Mouse (Mus musculus) forebrain, embryonic 13.5 days (tissue): ENCODE measurements around the gene Pde10a. TPM values are rescaled to one million over a fixed set of nuclear protein-coding genes. Genes with fewer than 3 reads are reported as not detected.
A peak's percentile ranks its signal among the peaks of the same experiment; 100 is the strongest.

ENCODE experiments used
- ATAC-seq: fragments of 200-750 bp; cut with Nextera tagmentation; 2 replicates; pipeline ENCODE4 v1.8.0; 2017
- H3K27ac ChIP-seq: fragments of 300-500 bp; sonication (generic); 2 replicates; pipeline ENCODE4 v1.5.1; 2015; ENCODE audit warnings: inconsistent platforms, mild to moderate bottlenecking, moderate library complexity
- H3K27me3 ChIP-seq: fragments of 300-500 bp; sonication (generic); 2 replicates; pipeline ENCODE4 v1.6.1; 2015; ENCODE audit warnings: mild to moderate bottlenecking, inconsistent platforms
- H3K36me3 ChIP-seq: fragments of 300-500 bp; sonication (generic); 2 replicates; pipeline ENCODE4 v1.6.1; 2015; ENCODE audit warnings: mild to moderate bottlenecking, inconsistent platforms; ENCODE audit not compliant: poor library complexity, severe bottlenecking
- H3K4me1 ChIP-seq: fragments of 300-500 bp; sonication (generic); 2 replicates; pipeline ENCODE4 v1.6.1; 2015; ENCODE audit warnings: inconsistent platforms
- H3K4me2 ChIP-seq: fragments of 300-500 bp; sonication (generic); 2 replicates; pipeline ENCODE4 v1.6.1; 2015; ENCODE audit warnings: inconsistent platforms, mild to moderate bottlenecking, moderate library complexity
- H3K4me3 ChIP-seq: fragments of 300-500 bp; sonication (generic); 2 replicates; pipeline ENCODE4 v1.5.1; 2015; ENCODE audit warnings: mild to moderate bottlenecking, inconsistent platforms
- H3K9ac ChIP-seq: fragments of 300-500 bp; sonication (generic); 2 replicates; pipeline ENCODE4 v1.6.1; 2015; ENCODE audit warnings: mild to moderate bottlenecking, inconsistent platforms
- H3K9me3 ChIP-seq: fragments of 300-500 bp; sonication (generic); replicated peaks from 2 replicates; pipeline ENCODE4 v1.6.1; 2016; ENCODE audit warnings: inconsistent platforms
- WGBS: fragments of 180-500 bp; shearing (Covaris S2); methylation state at CpG from one replicate; pipeline ENCODE4 v1.1.7; 2015; 5-methylcytosine and 5-hydroxymethylcytosine counted together
- polyA plus RNA-seq: library from polyadenylated mRNA; unstranded; fragments of >200 nt; fragmentation: Nextera tagmentation; extraction: Ambion mirVana; gene quantifications from 2 replicates; pipeline ENCODE4 v1.2.1, GENCODE M21; 2015

Gene Pde10a
- polyA plus RNA-seq, 1 experiment from 2014 or later, result 13.4 TPM

DNA sequence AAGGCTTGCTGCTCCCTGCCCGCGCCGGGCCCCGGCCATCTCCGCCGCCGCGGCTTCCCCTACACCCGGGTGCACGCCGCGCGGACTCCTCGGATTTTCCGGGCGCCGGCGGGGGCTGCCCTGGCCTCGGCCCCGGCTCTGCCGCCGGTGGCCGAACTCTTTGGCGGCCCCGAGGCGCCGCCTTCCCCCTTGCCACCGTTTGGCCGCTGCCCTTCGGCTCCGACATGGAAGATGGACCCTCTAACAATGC lies 276.6 kb downstream of the Pde10a start:
- Histone ChIP-seq H3K27ac (peak overlapping the region; percentile 91), H3K4me1 (peaks cover 41% of the 10 kb centered on the region), H3K36me3 (no peaks in the 10 kb centered on the region), H3K9ac (peak overlapping the region; percentile 95), H3K4me2 (peak overlapping the region; percentile 91), H3K9me3 (no peaks in the 10 kb centered on the region), H3K27me3 (peaks cover 38% of the 10 kb centered on the region), H3K4me3 (peak overlapping the region; percentile 87)
- under 1% methylated on average over 23 of the region's 31 CpGs for WGBS
- ATAC-seq, result peak; percentile 3

DNA sequence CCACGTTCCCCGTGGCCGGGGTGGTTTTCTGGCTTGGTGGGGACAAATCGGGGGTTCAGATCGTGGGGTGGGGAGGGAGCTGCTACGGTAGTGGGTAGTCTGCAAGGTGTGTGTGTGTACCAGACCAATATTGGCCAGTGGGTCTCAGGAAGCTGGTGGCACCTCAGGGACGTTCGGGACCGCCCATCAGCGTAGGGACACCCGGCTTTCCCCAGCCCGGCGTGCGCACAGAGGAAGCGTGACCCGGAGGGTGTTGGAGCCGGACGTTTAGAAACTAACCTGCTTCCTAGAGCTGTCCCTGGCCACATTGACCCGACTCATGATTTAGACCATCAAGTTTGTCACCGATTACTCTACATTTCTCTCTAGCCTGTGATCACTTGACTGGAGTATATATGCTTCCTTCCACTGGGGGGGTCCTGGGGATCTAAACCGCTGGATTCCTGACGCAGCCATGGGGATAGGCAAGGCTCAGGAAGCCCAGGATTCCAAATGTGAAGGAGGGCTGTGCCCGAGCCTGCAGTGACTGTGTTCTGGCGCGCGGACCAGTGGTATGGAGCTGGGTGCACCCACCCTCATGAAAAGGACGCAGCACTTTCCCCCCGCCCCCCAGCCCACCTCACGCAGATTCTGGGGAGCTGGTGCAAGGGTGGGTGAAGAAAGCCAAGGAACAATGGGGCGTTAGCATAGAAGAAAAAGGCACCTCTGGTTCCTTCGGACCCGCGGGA lies 277.2 kb downstream of the Pde10a start:
- no peaks in the 10 kb centered on the region for H3K9me3 ChIP-seq
- peak overlapping the region; percentile 91 for H3K4me2 ChIP-seq
- H3K36me3 ChIP-seq, result no peaks in the 10 kb centered on the region
- ATAC-seq, result peak; percentile 20
- WGBS, result 0% methylated on average over 33 of the region's 33 CpGs
- peaks cover 36% of the 10 kb centered on the region for H3K27me3 ChIP-seq
- H3K27ac ChIP-seq, result peak overlapping the region; percentile 91
- peaks cover 45% of the 10 kb centered on the region for H3K4me1 ChIP-seq
- peak overlapping the region; percentile 95 for H3K9ac ChIP-seq
- H3K4me3 ChIP-seq, result peak overlapping the region; percentile 87

DNA sequence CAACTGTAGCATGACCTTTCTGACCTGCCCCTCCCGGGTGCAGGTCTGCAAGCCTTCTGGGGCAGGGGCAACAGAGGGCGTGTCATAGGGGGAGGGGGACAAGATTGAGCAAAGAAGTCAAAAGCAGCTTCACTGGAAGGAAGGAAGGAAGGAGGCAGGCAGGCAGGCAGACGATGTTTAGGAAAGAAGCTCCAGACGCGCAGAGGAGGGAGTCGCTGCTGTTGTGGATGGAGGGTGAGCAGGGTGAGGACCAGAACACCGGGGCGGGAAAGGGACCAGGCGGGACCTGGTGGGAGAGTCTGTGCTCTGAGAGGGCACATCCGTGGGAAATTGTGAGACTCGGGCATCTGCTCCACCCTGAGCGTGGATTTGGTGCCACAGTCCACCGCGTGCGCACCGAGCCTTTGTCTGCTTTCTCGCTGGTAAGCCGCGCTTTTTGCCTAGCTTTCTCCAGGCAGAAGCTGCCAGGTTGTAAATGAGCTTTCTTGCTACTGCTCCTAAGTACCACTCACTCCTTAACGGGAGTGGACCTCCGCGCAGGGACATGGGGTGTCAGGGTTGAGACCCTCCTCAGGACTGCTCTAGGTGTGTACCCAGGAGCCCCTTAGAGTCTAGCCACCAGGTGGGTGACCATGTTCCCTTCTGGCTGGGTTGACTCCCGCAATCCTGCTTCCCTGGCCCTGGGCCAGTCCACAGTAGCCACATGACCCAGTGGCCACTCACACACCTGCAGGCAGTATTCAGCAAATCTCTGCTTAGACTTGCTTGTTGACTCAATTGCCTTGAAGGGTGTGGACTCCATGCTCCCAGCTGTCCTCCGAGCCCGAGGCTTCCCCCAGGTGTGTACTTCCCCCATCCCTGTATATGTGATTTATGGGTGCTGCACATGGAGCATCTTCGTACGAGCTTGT lies 278.0 kb downstream of the Pde10a start:
- peaks cover 30% of the 10 kb centered on the region for H3K27me3 ChIP-seq
- H3K9me3 ChIP-seq, result no peaks in the 10 kb centered on the region
- H3K4me2 ChIP-seq, result peak overlapping the region; percentile 91
- H3K36me3 ChIP-seq, result no peaks in the 10 kb centered on the region
- H3K4me1 ChIP-seq, result peaks cover 45% of the 10 kb centered on the region
- WGBS, result 11% methylated on average over 27 of the region's 27 CpGs
- ATAC-seq, result no peak
- H3K27ac ChIP-seq, result peak overlapping the region; percentile 91
- H3K4me3 ChIP-seq, result peak overlapping the region; percentile 87
- peak overlapping the region; percentile 95 for H3K9ac ChIP-seq

DNA sequence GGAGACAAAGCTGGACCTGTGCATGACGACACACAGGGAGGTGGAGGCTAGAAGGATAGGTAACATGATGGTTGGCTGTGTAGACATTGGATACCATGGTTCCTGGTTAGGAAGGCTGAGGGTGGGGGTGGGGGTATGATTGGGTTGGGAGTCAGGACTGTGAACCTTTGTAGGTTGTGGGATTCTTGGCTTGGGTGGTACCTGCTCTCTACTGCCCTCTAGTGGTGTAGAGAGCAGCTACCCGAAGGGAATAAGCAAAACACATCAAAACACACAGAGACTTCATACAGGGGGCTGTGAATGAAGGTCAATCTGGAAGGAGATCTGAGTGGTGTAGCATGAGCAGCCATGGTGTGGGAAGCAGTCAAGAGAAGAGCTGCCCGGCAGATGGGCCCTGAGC lies 282.2 kb downstream of the Pde10a start:
- 46% methylated on average over 3 of the region's 3 CpGs for WGBS
- peak; percentile 3; the same call in 1 of the 2 replicates for ATAC-seq
- H3K9ac ChIP-seq, result no peak overlapping the region
- H3K27ac ChIP-seq, result no peak overlapping the region
- peaks cover 5% of the 10 kb centered on the region; the same call in 1 of the 2 replicates for H3K27me3 ChIP-seq
- H3K9me3 ChIP-seq, result no peaks in the 10 kb centered on the region
- H3K36me3 ChIP-seq, result no peaks in the 10 kb centered on the region
- no peak overlapping the region for H3K4me2 ChIP-seq
- peaks cover 64% of the 10 kb centered on the region for H3K4me1 ChIP-seq
- H3K4me3 ChIP-seq, result no peak overlapping the region

DNA sequence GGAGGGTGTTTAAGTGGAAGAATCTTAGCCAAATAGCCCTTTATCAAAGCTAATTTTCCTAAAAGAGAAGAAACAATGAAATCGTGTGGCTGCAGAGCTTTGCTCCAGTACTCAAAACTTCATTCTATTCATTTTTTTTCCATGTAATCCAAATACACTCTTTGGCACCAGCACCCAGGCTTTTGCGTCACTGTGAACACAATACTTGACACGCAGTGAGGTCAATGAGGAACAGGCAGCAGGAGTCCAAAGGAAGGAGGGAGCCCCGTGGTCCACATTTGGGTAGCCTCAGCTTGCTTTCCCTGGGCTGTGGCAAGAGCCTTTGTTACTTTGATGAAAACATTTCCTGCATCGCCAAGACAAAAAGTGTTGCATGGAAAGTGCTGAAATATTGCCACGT lies 284.6 kb downstream of the Pde10a start:
- H3K4me2 ChIP-seq, result no peak overlapping the region
- WGBS, result 39% methylated on average over 6 of the region's 6 CpGs
- no peak overlapping the region for H3K27ac ChIP-seq
- no peak overlapping the region for H3K4me3 ChIP-seq
- no peaks in the 10 kb centered on the region for H3K27me3 ChIP-seq
- H3K36me3 ChIP-seq, result no peaks in the 10 kb centered on the region
- H3K9me3 ChIP-seq, result no peaks in the 10 kb centered on the region
- ATAC-seq, result no peak
- no peak overlapping the region for H3K9ac ChIP-seq
- peaks cover 53% of the 10 kb centered on the region for H3K4me1 ChIP-seq

DNA sequence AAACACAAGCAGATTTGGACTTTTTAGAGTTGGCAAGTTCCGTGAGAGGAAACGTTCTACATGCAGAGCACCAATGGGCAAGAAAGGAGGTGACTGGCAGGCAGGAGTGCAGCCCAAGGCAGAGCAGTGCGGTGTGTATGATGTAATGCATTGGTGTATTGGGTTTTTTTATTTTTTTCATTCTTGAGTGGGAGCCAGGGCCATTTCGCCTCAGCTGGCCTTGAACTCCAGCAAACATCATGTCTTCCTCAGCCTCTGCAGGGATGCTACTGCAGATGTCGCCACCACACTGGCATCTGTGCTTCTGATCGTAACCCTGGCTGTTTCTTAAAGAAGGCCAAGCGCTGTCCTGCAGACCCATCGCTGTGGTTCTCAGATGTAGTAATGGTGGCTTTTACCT lies 285.0 kb downstream of the Pde10a start:
- H3K36me3 ChIP-seq, result no peaks in the 10 kb centered on the region
- WGBS, result 85% methylated on average over 8 of the region's 8 CpGs

DNA sequence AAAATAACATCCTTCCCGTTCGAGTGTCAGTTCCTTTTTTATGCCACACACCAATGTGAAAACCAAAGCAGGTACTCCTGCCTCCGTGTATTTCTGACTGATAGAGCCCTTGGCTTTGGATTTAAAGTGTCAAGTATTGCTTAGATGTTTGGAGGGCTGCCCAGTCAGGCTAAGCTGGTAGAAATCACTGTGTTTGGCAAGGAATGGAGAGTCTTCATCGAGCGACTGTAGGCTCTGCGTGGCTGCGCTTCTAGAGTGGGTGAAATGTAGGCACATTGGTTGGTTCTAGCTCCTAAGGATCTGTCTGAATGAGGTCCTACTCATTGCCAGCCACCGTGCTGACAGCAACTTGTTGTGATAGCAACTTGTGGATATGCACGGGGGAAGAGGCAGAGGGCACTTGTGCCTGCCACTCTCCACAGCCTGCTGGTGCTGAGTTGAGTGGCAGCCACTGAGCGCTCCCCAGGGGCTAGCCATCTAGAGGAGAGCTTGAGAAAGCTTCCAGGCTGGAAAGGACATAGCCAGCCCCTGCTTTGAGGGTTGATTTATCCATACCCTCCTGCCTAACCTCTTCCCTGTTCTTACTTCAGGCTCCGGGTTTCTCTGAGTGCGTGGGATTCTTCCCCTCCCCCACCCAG lies 287.2 kb downstream of the Pde10a start:
- Histone ChIP-seq H3K9ac (no peak overlapping the region), H3K4me2 (no peak overlapping the region), H3K36me3 (no peaks in the 10 kb centered on the region), H3K27ac (no peak overlapping the region), H3K9me3 (no peaks in the 10 kb centered on the region), H3K4me3 (no peak overlapping the region), H3K4me1 (peaks cover 40% of the 10 kb centered on the region), H3K27me3 (no peaks in the 10 kb centered on the region)
- ATAC-seq, result no peak
- WGBS, result 56% methylated on average over 12 of the region's 12 CpGs

More for the DNA sequence above, 285.0 kb downstream of the Pde10a start:
- Histone ChIP-seq H3K27ac (no peak overlapping the region), H3K4me1 (peaks cover 49% of the 10 kb centered on the region), H3K9me3 (no peaks in the 10 kb centered on the region), H3K9ac (no peak overlapping the region), H3K27me3 (no peaks in the 10 kb centered on the region), H3K4me2 (no peak overlapping the region), H3K4me3 (no peak overlapping the region)
- ATAC-seq, result no peak

DNA sequence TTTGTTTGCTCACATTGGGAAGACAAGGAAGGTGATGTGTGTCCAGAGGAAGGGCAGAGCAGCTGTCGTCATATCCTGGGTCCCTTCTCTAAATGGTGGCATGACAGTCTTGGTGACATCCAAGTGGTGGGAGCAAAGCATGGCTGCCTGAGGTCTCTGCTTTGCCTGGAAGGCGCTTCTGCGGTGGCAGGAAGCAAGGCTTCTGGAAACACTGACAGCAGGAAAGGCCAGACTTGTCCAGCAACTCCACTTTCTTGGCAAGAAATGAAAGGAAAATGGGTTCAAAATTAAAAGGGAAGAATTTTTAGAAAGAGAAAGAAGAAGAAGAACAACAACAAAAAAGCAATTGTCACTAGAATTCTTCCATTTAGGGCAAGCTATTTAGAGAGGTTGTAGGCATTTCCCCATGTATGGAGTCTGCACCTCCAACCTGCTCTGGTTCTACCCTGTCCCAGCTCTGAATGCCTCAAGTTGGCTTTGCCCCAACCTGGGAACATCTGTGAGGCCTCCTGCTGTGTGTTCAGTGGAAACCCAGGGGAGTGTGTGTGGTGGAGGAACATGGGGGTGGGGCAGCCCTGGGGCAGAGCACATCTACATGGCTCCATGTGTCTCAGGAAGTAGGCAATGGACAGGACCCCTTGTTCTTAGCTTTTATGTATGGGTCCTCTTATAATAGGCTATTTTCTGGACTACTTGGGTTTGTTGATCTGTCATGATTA lies 288.8 kb downstream of the Pde10a start:
- 91% methylated on average over 3 of the region's 3 CpGs for WGBS

DNA sequence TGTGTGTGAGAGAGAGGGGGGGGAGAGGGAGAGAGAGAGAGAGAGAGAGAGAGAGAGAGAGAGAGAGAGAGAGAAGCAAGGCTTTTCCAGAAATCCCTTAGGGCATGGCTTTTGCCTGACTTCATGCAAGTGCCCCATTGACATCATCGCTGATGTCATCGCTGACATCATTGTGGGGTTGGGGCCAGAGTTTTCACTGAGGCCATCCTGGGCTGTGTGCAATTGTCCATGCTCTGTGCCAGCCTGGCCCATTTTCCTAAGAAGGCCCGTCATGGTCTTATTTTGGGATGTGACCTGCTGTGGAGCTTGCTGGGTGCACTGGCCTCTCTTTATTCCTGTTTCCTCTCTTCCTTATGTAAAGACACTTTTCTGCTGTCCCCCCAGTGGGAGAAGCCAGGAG lies 290.2 kb downstream of the Pde10a start:
- Histone ChIP-seq H3K4me3 (no peak overlapping the region), H3K9me3 (no peaks in the 10 kb centered on the region), H3K27ac (no peak overlapping the region), H3K9ac (no peak overlapping the region), H3K36me3 (0 out of 2 replicates have a peak, but pooled peaks cover 6% of the 10 kb centered on the region), H3K27me3 (no peaks in the 10 kb centered on the region), H3K4me1 (peaks cover 21% of the 10 kb centered on the region), H3K4me2 (no peak overlapping the region)
- no peak for ATAC-seq
- 92% methylated on average over 3 of the region's 3 CpGs for WGBS

More for the DNA sequence above, 288.8 kb downstream of the Pde10a start:
- Histone ChIP-seq H3K9me3 (no peaks in the 10 kb centered on the region), H3K4me1 (peaks cover 34% of the 10 kb centered on the region), H3K36me3 (0 out of 2 replicates have a peak, but pooled peaks cover 4% of the 10 kb centered on the region), H3K27ac (no peak overlapping the region), H3K4me3 (no peak overlapping the region), H3K27me3 (no peaks in the 10 kb centered on the region), H3K9ac (no peak overlapping the region), H3K4me2 (no peak overlapping the region)
- no peak for ATAC-seq

DNA sequence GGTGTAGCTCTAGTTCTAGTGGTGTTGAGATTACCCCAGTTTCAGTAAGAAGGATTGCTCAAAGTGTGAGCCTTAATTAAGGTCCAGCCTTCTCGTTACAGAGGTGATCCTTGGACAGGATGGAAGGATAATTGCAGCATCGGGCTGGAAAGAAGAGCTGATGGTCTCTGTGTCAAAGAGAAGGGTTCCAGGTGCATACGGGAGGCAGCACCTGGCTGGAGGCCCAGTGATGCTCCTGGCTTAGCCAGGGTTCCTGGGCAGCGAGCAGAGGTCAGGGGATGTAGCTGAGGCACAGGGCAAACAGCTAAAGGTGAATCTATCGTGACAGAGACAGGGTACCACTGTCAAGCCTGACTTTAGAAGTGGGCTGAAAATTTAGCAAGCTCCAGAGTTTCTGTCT lies 290.7 kb downstream of the Pde10a start:
- 67% methylated on average over 5 of the region's 5 CpGs for WGBS
- Histone ChIP-seq H3K4me3 (no peak overlapping the region), H3K9me3 (no peaks in the 10 kb centered on the region), H3K27me3 (no peaks in the 10 kb centered on the region), H3K4me2 (no peak overlapping the region), H3K9ac (no peak overlapping the region), H3K36me3 (0 out of 2 replicates have a peak, but pooled peaks cover 6% of the 10 kb centered on the region), H3K27ac (no peak overlapping the region), H3K4me1 (peaks cover 21% of the 10 kb centered on the region)
- ATAC-seq, result no peak

DNA sequence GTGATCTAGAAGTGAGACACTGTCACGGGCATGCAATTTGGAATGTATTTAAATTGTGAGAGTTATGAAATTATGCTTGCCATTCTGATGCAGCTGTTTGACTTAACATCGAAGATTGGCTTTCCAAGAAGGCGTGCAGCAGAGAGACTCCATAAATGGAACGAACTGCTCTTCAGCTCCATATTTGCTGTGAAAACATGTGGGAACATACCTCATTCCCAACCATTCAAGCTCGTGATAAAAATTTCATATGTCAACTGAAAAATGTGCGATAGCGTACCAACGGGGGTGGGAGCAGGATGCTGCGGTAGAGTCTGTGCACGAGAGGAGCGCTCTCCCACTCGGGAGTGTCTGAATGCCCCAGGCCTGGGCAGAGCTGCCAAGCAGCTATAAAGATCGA lies 293.5 kb downstream of the Pde10a start:
- ATAC-seq, result no peak
- Histone ChIP-seq H3K9ac (no peak overlapping the region), H3K4me3 (no peak overlapping the region), H3K4me1 (peaks cover 9% of the 10 kb centered on the region), H3K36me3 (0 out of 2 replicates have a peak, but pooled peaks cover 6% of the 10 kb centered on the region), H3K27ac (no peak overlapping the region), H3K9me3 (no peaks in the 10 kb centered on the region), H3K4me2 (no peak overlapping the region), H3K27me3 (no peaks in the 10 kb centered on the region)
- 90% methylated on average over 13 of the region's 13 CpGs for WGBS
